Mouse (Mus musculus) ES-E14 (cell line): Measurements from ENCODE around the gene Zmiz1.

Experiments used
- HCFC1 ChIP-seq: IDR thresholded peaks from 2 replicates; pipeline ENCODE4 v1.6.1; 2012; ENCODE audit warnings: low read length, inconsistent platforms, borderline replicate concordance; ENCODE audit not compliant: insufficient read depth
- MAFK ChIP-seq: IDR thresholded peaks from 2 replicates; pipeline ENCODE4 v1.6.1; 2014; ENCODE audit warnings: mild to moderate bottlenecking, low read depth, low read length, inconsistent platforms; ENCODE audit not compliant: insufficient read depth

DNA sequence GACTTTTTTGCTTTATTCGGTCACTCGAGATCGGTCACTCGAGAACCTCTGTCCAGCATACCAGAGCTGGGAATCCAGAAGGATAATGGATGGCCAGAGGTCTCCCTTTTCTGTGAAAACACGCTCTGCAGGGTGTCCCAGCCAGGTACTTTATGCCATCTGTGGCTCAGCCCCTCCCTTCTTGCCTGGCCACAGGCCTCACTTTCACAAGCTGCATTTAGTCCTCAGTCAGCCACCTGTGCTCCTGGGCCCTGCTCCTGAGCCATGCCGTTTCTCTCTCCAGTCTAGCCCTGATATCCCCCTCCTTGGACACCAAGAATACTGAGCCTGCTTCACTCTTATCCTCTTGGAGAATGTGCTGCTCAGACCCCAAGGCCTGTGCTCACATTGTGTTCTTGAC lies 182.1 kb downstream of the Zmiz1 start:
- no peak for TF ChIP-seq HCFC1
- no peak for TF ChIP-seq MAFK
